Mouse (Mus musculus) intestine, embryonic 15.5 days (tissue): Measurements from ENCODE around the gene Krt34. TPM values are rescaled to one million over a fixed set of nuclear protein-coding genes. Genes with fewer than 3 reads are reported as not detected.

Source experiments
- ATAC-seq: fragments of 200-750 bp; cut with Nextera tagmentation; 2 replicates; pipeline ENCODE4 v1.8.0; 2017; ENCODE audit warnings: moderate TSS enrichment, moderate library complexity
- H3K27ac ChIP-seq: fragments of 300-500 bp; sonication (generic); 2 replicates; pipeline ENCODE4 v1.5.1; 2015; ENCODE audit warnings: mild to moderate bottlenecking, inconsistent platforms
- H3K27me3 ChIP-seq: fragments of 300-500 bp; sonication (generic); replicated peaks from 2 replicates; pipeline ENCODE4 v1.6.1; 2015; ENCODE audit warnings: inconsistent platforms
- H3K36me3 ChIP-seq: fragments of 300-500 bp; sonication (generic); 2 replicates; pipeline ENCODE4 v1.6.1; 2015; ENCODE audit warnings: inconsistent platforms
- H3K4me1 ChIP-seq: fragments of 300-500 bp; sonication (generic); replicated peaks from 2 replicates; pipeline ENCODE4 v1.6.1; 2015; ENCODE audit warnings: inconsistent platforms
- H3K4me2 ChIP-seq: fragments of 300-500 bp; sonication (generic); replicated peaks from 2 replicates; pipeline ENCODE4 v1.6.1; 2015; ENCODE audit warnings: mild to moderate bottlenecking, inconsistent platforms
- H3K4me3 ChIP-seq: fragments of 300-500 bp; sonication (generic); replicated peaks from 2 replicates; pipeline ENCODE4 v1.5.1; 2015; ENCODE audit warnings: inconsistent platforms
- H3K9ac ChIP-seq: fragments of 300-500 bp; sonication (generic); 2 replicates; pipeline ENCODE4 v1.6.1; 2015; ENCODE audit warnings: inconsistent platforms
- H3K9me3 ChIP-seq: fragments of 300-500 bp; sonication (generic); 2 replicates; pipeline ENCODE4 v1.6.1; 2016; ENCODE audit warnings: inconsistent platforms
- WGBS: fragments of 180-500 bp; shearing (Covaris S2); methylation state at CpG from one replicate; pipeline ENCODE4 v1.1.7; 2015; 5-methylcytosine and 5-hydroxymethylcytosine counted together
- polyA plus RNA-seq: library from polyadenylated mRNA; unstranded; fragments of >200 nt; fragmentation: Nextera tagmentation; extraction: Ambion mirVana; gene quantifications from 2 replicates; pipeline ENCODE4 v1.2.1, GENCODE M21; 2015

Gene Krt34
- polyA plus RNA-seq, 1 experiment from 2014 or later, result not detected

GRCm38 (mm10) chr11:99990571-99990970 is 50.8 kb downstream of the Krt34 start:
- Histone ChIP-seq H3K9ac (no peak overlapping the region), H3K4me2 (no peak overlapping the region), H3K4me3 (no peak overlapping the region), H3K36me3 (no peaks in the 10 kb centered on the region), H3K4me1 (no peaks in the 10 kb centered on the region), H3K9me3 (no peaks in the 10 kb centered on the region), H3K27me3 (0 out of 2 replicates have a peak, but pooled peaks cover 3% of the 10 kb centered on the region), H3K27ac (no peak overlapping the region)
- no peak for ATAC-seq
- WGBS, result 71% methylated on average over 3 of the region's 3 CpGs

- Histone ChIP-seq H3K4me2 (no peak overlapping the region), H3K9me3 (no peaks in the 10 kb centered on the region), H3K27ac (no peak overlapping the region), H3K9ac (no peak overlapping the region), H3K27me3 (0 out of 2 replicates have a peak, but pooled peaks cover 3% of the 10 kb centered on the region), H3K36me3 (no peaks in the 10 kb centered on the region), H3K4me1 (no peaks in the 10 kb centered on the region), H3K4me3 (no peak overlapping the region)
- no peak for ATAC-seq
- WGBS, result 84% methylated on average over 6 of the region's 6 CpGs
Measured at GRCm38 (mm10) chr11:99989881-99990405, 51.4 kb downstream of the Krt34 start.

- Histone ChIP-seq H3K9ac (no peak overlapping the region), H3K27me3 (no peaks in the 10 kb centered on the region), H3K4me1 (no peaks in the 10 kb centered on the region), H3K9me3 (no peaks in the 10 kb centered on the region), H3K4me3 (no peak overlapping the region), H3K27ac (no peak overlapping the region), H3K36me3 (no peaks in the 10 kb centered on the region), H3K4me2 (no peak overlapping the region)
- ATAC-seq, result no peak
- 91% methylated on average over 3 of the region's 3 CpGs for WGBS
Measured at GRCm38 (mm10) chr11:99988530-99988929, 52.8 kb downstream of the Krt34 start.

Other genes with a start within 250 kb of the Krt34 start
- gene Gm11596, start 248.1 kb downstream of the Krt34 start, polyA plus RNA-seq, result not detected in 2 replicates
- gene Gm11569, start 242.6 kb downstream of the Krt34 start, polyA plus RNA-seq, result not detected in 2 replicates
- not detected in 2 replicates for gene Gm11554, start 237.1 kb downstream of the Krt34 start, polyA plus RNA-seq
- gene Krtap4-13, start 231.7 kb downstream of the Krt34 start, polyA plus RNA-seq, result not detected in 2 replicates
- not detected in 2 replicates for gene Gm11564, start 225.9 kb downstream of the Krt34 start, polyA plus RNA-seq
- not detected in 2 replicates for gene 2300003K06Rik, start 203.5 kb downstream of the Krt34 start, polyA plus RNA-seq
- gene Krtap4-16, start 189.9 kb downstream of the Krt34 start, polyA plus RNA-seq, result not detected in 2 replicates
- gene Gm11568, start 183.6 kb downstream of the Krt34 start, polyA plus RNA-seq, result not detected in 2 replicates
- gene Gm11559, start 177.1 kb downstream of the Krt34 start, polyA plus RNA-seq, result not detected in 2 replicates
- gene Krtap9-1, start 168.2 kb downstream of the Krt34 start, polyA plus RNA-seq, result not detected in 2 replicates
- gene Gm11567, start 162.4 kb downstream of the Krt34 start, polyA plus RNA-seq, result not detected in 2 replicates
- not detected in 2 replicates for gene Krtap31-1, start 133.6 kb downstream of the Krt34 start, polyA plus RNA-seq
- gene Gm11565, start 126.8 kb downstream of the Krt34 start, polyA plus RNA-seq, result not detected in 2 replicates
- gene Krtap31-2, start 105.3 kb downstream of the Krt34 start, polyA plus RNA-seq, result not detected in 2 replicates
- gene Krtap9-5, start 93.1 kb downstream of the Krt34 start, polyA plus RNA-seq, result not detected in 2 replicates
- not detected in 2 replicates for gene Krtap29-1, start 62.5 kb downstream of the Krt34 start, polyA plus RNA-seq
- not detected in 2 replicates for gene Krtap16-1, start 55.0 kb downstream of the Krt34 start, polyA plus RNA-seq
- 0.26 TPM in 1 of 2 replicates, not detected in the other for gene Krtap17-1, start 47.6 kb downstream of the Krt34 start, polyA plus RNA-seq
- gene Krt33a, start 25.3 kb downstream of the Krt34 start, polyA plus RNA-seq, result not detected in 2 replicates
- 0.09 TPM in 1 of 2 replicates, not detected in the other for gene Krt33b, start 11.7 kb downstream of the Krt34 start, polyA plus RNA-seq
- gene Krt31, start 9.0 kb upstream of the Krt34 start, polyA plus RNA-seq, result not detected in 2 replicates
- gene Krt32, start 46.7 kb upstream of the Krt34 start, polyA plus RNA-seq, result 0.11 TPM in 1 of 2 replicates, not detected in the other
- gene Krt35, start 54.7 kb upstream of the Krt34 start, polyA plus RNA-seq, result not detected in 2 replicates
- not detected in 2 replicates for gene Krt36, start 64.1 kb upstream of the Krt34 start, polyA plus RNA-seq
- gene Krt13, start 80.0 kb upstream of the Krt34 start, polyA plus RNA-seq, result 0.50 and 0.58 TPM in 2 replicates
- gene Krt15, start 94.4 kb upstream of the Krt34 start, polyA plus RNA-seq, result 4.7 and 5.9 TPM in 2 replicates
- 743 and 782 TPM in 2 replicates for gene Krt19, start 107.1 kb upstream of the Krt34 start, polyA plus RNA-seq
- gene Krt9, start 151.7 kb upstream of the Krt34 start, polyA plus RNA-seq, result not detected in 2 replicates
- 8.6 and 9.6 TPM in 2 replicates for gene Krt14, start 166.0 kb upstream of the Krt34 start, polyA plus RNA-seq
- not detected in 2 replicates for gene Krt16, start 207.3 kb upstream of the Krt34 start, polyA plus RNA-seq
- 11.6 and 12.7 TPM in 2 replicates for gene Krt17, start 219.5 kb upstream of the Krt34 start, polyA plus RNA-seq
- not detected in 2 replicates for gene Krt42, start 228.3 kb upstream of the Krt34 start, polyA plus RNA-seq